Mouse (Mus musculus) left cerebral cortex, postnatal 36 days (tissue): ENCODE measurements at regions not wholly inside any gene's neighbourhood (a gene's known extent, or its start where the extent isn't known, plus 50 kb on each side); places are given as distances from the start of the nearest gene placed in this dataset.

Experiments
- DNase-seq, 2 experiments: peaks; one replicate each; pipeline ENCODE4 v3.0.0; 2021 to 2022; ENCODE audit warnings: low spot score in 2 of 2, mixed read lengths in 1 of 2
- intact Hi-C: fragments of 180-260 bp; cut with DNase I; formaldehyde crosslinking; loops from one replicate; pipeline ENCODE4 v1.15.1; 2025

- DNase-seq, result no peak
- intact Hi-C loops, result loop anchor here (1.0 kb wide), 1 partner anchor 8 kb away; no protein-coding TSS in a partner anchor
Measured at GRCm38 (mm10) chr19:26938911-26939310, 53.2 kb downstream of the Gm815 start.

- intact Hi-C loops, result no loop called here
- no peak for DNase-seq
Measured at GRCm38 (mm10) chr19:26944006-26944405, 58.3 kb downstream of the Gm815 start.

- DNase-seq, result no peak
- intact Hi-C loops, result no loop called here
Measured at GRCm38 (mm10) chr19:26946562-26946961, 60.9 kb downstream of the Gm815 start.

- no peak for DNase-seq
- intact Hi-C loops, result no loop called here
Measured at GRCm38 (mm10) chr19:26948479-26948878, 62.8 kb downstream of the Gm815 start.

- intact Hi-C loops, result no loop called here
- DNase-seq, result no peak
Measured at GRCm38 (mm10) chr19:26949153-26949552, 63.5 kb downstream of the Gm815 start.

GRCm38 (mm10) chr19:26953348-26953747 lies 67.7 kb downstream of the Gm815 start:
- DNase-seq, result no peak
- intact Hi-C loops, result no loop called here

- DNase-seq, result no peak
- intact Hi-C loops, result no loop called here
Measured at GRCm38 (mm10) chr19:26966055-26966760, 80.5 kb downstream of the Gm815 start.

- intact Hi-C loops, result loop anchor here (10.0 kb wide), 2 partner anchors 242 to 452 kb away; partner anchors contain the start of genes Pum3 and Vldlr
- DNase-seq, result no peak
Measured at GRCm38 (mm10) chr19:26973058-26973457, 87.4 kb downstream of the Gm815 start.

GRCm38 (mm10) chr19:26973773-26974548 lies 88.3 kb downstream of the Gm815 start:
- no peak for DNase-seq
- intact Hi-C loops, result loop anchor here (10.0 kb wide), 2 partner anchors 241 to 451 kb away; partner anchors contain the start of genes Pum3 and Vldlr

GRCm38 (mm10) chr19:26974576-26975204 lies 89.0 kb downstream of the Gm815 start:
- DNase-seq, result no peak
- intact Hi-C loops, result loop anchor here (5.0 to 10.0 kb wide), 3 partner anchors 87 to 450 kb away; partner anchors contain the start of genes Gm815, Pum3 and Vldlr

- intact Hi-C loops, result loop anchor here (5.0 to 10.0 kb wide), 3 partner anchors 89 to 448 kb away; partner anchors contain the start of genes Gm815, Pum3 and Vldlr
- no peak for DNase-seq
Measured at GRCm38 (mm10) chr19:26976604-26977322, 91.1 kb downstream of the Gm815 start.

- no peak for DNase-seq
- intact Hi-C loops, result loop anchor here (5.0 to 10.0 kb wide), 3 partner anchors 91 to 447 kb away; partner anchors contain the start of genes Gm815, Pum3 and Vldlr
Measured at GRCm38 (mm10) chr19:26977887-26978639, 92.4 kb downstream of the Gm815 start.

GRCm38 (mm10) chr19:26978640-26979007 lies 92.9 kb downstream of the Gm815 start:
- no peak for DNase-seq
- intact Hi-C loops, result loop anchor here (5.0 to 10.0 kb wide), 3 partner anchors 91 to 446 kb away; partner anchors contain the start of genes Gm815, Pum3 and Vldlr

- DNase-seq, result no peak
- intact Hi-C loops, result loop anchor here (5.0 to 10.0 kb wide), 3 partner anchors 92 to 445 kb away; partner anchors contain the start of genes Gm815, Pum3 and Vldlr
Measured at GRCm38 (mm10) chr19:26979322-26979721, 93.6 kb downstream of the Gm815 start.

- intact Hi-C loops, result no loop called here
- DNase-seq, result no peak
Measured at GRCm38 (mm10) chr19:26986672-26987071, 101.0 kb downstream of the Gm815 start.

- intact Hi-C loops, result no loop called here
- no peak for DNase-seq
Measured at GRCm38 (mm10) chr19:26987197-26987596, 101.5 kb downstream of the Gm815 start.

GRCm38 (mm10) chr19:26987909-26988456 lies 102.3 kb downstream of the Gm815 start:
- intact Hi-C loops, result no loop called here
- no peak for DNase-seq

GRCm38 (mm10) chr19:26994586-26995352 lies 109.1 kb downstream of the Gm815 start:
- DNase-seq, result no peak
- intact Hi-C loops, result no loop called here
